Mouse (Mus musculus): Measurements from ENCODE around the gene Sfxn5. TPM values are rescaled to one million over a fixed set of nuclear protein-coding genes. Genes with fewer than 3 reads are reported as not detected.

Sfxn5 gene
- polyA plus RNA-seq, 2 experiments, result 0.77 to 1.2 TPM

- Histone ChIP-seq H3K9ac (replicated peaks) (no peak overlapping the region), H3K4me3 (ENCODE audit: insufficient read depth in 1 of 2, low read depth in 2 of 2, low read length in 2 of 2) (no peak overlapping the region), H3K4me1 (replicated peaks; ENCODE audit: control insufficient read depth in 2 of 2, insufficient read depth in 2 of 2, low read length in 1 of 2) (no peaks in the 10 kb centered on the region), H3K9me3 (ENCODE audit: control insufficient read depth, low read length) (no peaks in the 10 kb centered on the region), H3K27me3 (ENCODE audit: control insufficient read depth, insufficient read depth, low read length) (no peaks in the 10 kb centered on the region), H3K36me3 (replicated peaks; ENCODE audit: control insufficient read depth, insufficient read depth, low read depth) (no peaks in the 10 kb centered on the region), H3K27ac (no peak overlapping the region), H3K4me2 (ENCODE audit: low read depth) (no peak overlapping the region)
- ATAC-seq (ENCODE audit: insufficient read depth) (no peak), DNase-seq (ENCODE audit: low read depth in 3 of 3, low spot score in 3 of 3) (no peak)
- WGBS (ENCODE audit: insufficient replicate concordance), result 36% methylated on average over 15 of the region's 15 CpGs
- TF ChIP-seq EP300 (IDR thresholded peaks at IDR 0.05; ENCODE audit: low read depth) (no peak), CTCF (IDR thresholded peaks at IDR 0.05; ENCODE audit: low read depth) (no peak)
Measured at GRCm38 (mm10) chr6:85264982-85265518, 68.2 kb downstream of the Sfxn5 start.

DNA sequence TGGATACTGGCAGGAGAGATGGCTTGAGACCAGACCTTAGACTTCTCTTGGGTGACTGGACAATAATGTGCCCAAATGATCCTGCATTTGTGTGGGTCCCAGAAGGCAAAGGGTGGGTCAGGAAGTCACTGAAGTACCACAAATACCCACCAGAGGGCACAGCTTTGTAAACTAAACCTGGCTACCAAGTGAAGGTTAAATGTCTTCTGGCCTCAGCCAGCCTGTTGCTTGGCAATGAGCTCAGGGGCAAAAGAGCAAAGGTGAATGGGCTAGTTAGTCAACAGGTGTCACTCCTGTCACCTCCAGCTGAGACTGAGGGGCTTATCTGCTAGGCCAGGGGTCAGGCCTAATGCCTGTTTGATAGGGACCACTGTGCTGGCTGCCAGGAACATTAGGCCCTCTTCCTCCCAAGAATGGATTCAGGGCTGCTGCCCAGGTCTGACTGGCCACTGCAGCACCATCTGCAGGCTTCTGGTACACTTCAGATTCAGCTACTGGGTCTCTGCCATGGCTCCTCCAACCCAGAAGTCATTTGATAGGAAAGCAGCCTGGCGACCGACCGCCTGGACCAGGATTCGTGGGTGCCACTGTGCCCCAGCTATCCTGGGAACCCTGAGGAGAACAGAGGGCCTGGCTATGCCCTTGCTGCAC lies 70.2 kb downstream of the Sfxn5 start:
- H3K9me3 ChIP-seq (ENCODE audit: control insufficient read depth, low read length), result no peaks in the 10 kb centered on the region
- H3K4me1 ChIP-seq (replicated peaks; ENCODE audit: control insufficient read depth in 2 of 2, insufficient read depth in 2 of 2, low read length in 1 of 2), result no peaks in the 10 kb centered on the region
- DNase-seq (ENCODE audit: low read depth in 3 of 3, low spot score in 3 of 3) (peak in 1 of 3 experiments; percentile 14), ATAC-seq (ENCODE audit: insufficient read depth) (no peak)
- H3K27me3 ChIP-seq (ENCODE audit: control insufficient read depth, insufficient read depth, low read length), result no peaks in the 10 kb centered on the region
- H3K4me2 ChIP-seq (ENCODE audit: low read depth), result no peak overlapping the region
- no peaks in the 10 kb centered on the region for H3K36me3 ChIP-seq (replicated peaks; ENCODE audit: control insufficient read depth, insufficient read depth, low read depth)
- H3K4me3 ChIP-seq (ENCODE audit: insufficient read depth in 1 of 2, low read depth in 2 of 2, low read length in 2 of 2), result no peak overlapping the region
- no peak overlapping the region for H3K9ac ChIP-seq (replicated peaks)
- no peak overlapping the region for H3K27ac ChIP-seq
- 70% methylated on average over 4 of the region's 4 CpGs for WGBS (ENCODE audit: insufficient replicate concordance)
- peak; percentile 62 for TF ChIP-seq CTCF (IDR thresholded peaks at IDR 0.05; ENCODE audit: low read depth)
- TF ChIP-seq EP300 (IDR thresholded peaks at IDR 0.05; ENCODE audit: low read depth), result no peak

DNA sequence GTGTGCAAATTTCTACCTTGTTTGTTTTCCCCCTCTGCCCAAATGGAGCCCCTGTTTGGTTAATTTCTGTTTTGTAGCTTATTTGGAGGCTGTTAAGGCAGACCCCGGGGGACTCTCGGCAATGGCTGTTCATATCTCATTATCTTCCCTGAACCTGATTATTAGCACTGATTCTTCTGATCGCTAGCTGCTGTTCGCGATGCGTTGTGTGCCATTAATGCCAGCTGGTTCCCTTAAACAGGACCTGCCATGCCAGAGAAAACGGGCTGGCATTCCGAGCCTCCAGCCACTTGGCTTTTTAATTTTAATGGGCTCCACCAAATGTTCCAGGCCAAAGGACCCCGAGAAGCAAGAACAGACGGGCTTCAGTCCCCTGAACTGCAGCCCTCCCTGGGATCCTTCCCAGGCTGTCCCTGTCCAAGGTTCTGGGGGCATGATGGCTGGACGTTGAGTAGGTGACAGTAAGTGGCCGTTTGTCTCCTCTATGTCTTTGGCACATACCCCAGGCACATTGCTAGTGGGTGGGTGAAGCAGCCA lies 74.1 kb downstream of the Sfxn5 start:
- no peak overlapping the region for H3K4me2 ChIP-seq (ENCODE audit: low read depth)
- H3K4me3 ChIP-seq (ENCODE audit: insufficient read depth in 1 of 2, low read depth in 2 of 2, low read length in 2 of 2), result no peak overlapping the region
- H3K27me3 ChIP-seq (ENCODE audit: control insufficient read depth, insufficient read depth, low read length), result no peaks in the 10 kb centered on the region
- WGBS (ENCODE audit: insufficient replicate concordance), result 68% methylated on average over 12 of the region's 12 CpGs
- no peaks in the 10 kb centered on the region for H3K36me3 ChIP-seq (replicated peaks; ENCODE audit: control insufficient read depth, insufficient read depth, low read depth)
- no peak overlapping the region for H3K27ac ChIP-seq
- H3K9me3 ChIP-seq (ENCODE audit: control insufficient read depth, low read length), result no peaks in the 10 kb centered on the region
- H3K9ac ChIP-seq (replicated peaks), result no peak overlapping the region
- ATAC-seq (ENCODE audit: insufficient read depth) (no peak), DNase-seq (ENCODE audit: low read depth in 3 of 3, low spot score in 3 of 3) (no peak)
- TF ChIP-seq EP300 (IDR thresholded peaks at IDR 0.05; ENCODE audit: low read depth) (no peak), CTCF (IDR thresholded peaks at IDR 0.05; ENCODE audit: low read depth) (no peak)
- H3K4me1 ChIP-seq (replicated peaks; ENCODE audit: control insufficient read depth in 2 of 2, insufficient read depth in 2 of 2, low read length in 1 of 2), result no peaks in the 10 kb centered on the region

DNA sequence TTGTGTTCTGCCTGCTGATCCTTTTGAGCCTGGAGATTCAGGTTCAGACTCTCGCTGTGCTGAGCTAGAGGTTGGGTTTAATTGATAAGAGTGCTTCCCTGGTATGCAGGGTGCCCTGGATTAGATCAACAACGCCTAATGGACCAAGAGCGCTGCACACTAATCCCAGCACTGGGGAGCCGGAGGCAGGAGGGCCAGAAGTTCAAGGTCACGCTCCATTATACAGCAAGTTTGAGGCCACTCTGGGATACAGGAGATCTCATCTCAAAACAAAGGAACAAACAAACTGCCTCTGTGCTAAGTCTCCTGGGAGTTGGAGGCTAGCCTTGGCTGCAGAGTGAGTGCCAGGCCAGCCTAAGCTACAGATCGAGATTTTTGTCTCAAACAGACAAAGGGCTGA lies 77.6 kb downstream of the Sfxn5 start:
- Histone ChIP-seq H3K4me3 (ENCODE audit: insufficient read depth in 1 of 2, low read depth in 2 of 2, low read length in 2 of 2) (no peak overlapping the region), H3K36me3 (replicated peaks; ENCODE audit: control insufficient read depth, insufficient read depth, low read depth) (no peaks in the 10 kb centered on the region), H3K9ac (replicated peaks) (no peak overlapping the region), H3K4me1 (replicated peaks; ENCODE audit: control insufficient read depth in 2 of 2, insufficient read depth in 2 of 2, low read length in 1 of 2) (no peaks in the 10 kb centered on the region), H3K9me3 (ENCODE audit: control insufficient read depth, low read length) (no peaks in the 10 kb centered on the region), H3K27ac (no peak overlapping the region), H3K4me2 (ENCODE audit: low read depth) (no peak overlapping the region), H3K27me3 (ENCODE audit: control insufficient read depth, insufficient read depth, low read length) (no peaks in the 10 kb centered on the region)
- WGBS (ENCODE audit: insufficient replicate concordance), result 75% methylated on average over 6 of the region's 6 CpGs
- DNase-seq (ENCODE audit: low read depth in 3 of 3, low spot score in 3 of 3) (no peak), ATAC-seq (ENCODE audit: insufficient read depth) (no peak)
- TF ChIP-seq EP300 (IDR thresholded peaks at IDR 0.05; ENCODE audit: low read depth), result no peak
- no peak for TF ChIP-seq CTCF (IDR thresholded peaks at IDR 0.05; ENCODE audit: low read depth)

DNA sequence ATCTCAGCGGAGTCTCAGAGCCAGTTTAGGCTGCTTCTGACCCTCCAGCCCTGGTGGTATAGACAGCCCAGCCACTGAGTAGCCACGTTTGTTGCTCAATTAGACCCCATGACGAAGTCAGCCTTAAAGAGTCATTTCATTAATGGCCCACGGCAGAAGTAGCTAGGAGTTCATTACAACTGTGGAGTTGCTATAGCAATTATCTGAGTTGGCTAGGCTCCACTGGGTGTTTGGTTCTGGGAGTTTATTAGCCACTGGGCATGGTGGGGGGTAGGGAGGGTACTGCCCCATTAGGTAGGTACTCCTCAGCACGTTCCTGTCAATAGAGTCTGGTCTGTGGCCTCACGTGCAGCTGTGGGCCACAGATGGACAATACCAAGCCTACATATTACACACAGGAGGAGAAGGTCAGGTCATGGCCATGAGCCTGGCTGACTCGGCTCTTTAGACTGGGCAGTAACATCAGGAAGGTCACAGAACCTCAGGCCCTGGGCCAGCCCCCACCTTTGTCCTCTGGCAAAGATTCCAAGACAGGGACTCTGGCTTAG lies 79.2 kb downstream of the Sfxn5 start:
- Histone ChIP-seq H3K36me3 (replicated peaks; ENCODE audit: control insufficient read depth, insufficient read depth, low read depth) (no peaks in the 10 kb centered on the region), H3K27me3 (ENCODE audit: control insufficient read depth, insufficient read depth, low read length) (no peaks in the 10 kb centered on the region), H3K27ac (no peak overlapping the region), H3K4me2 (ENCODE audit: low read depth) (no peak overlapping the region), H3K9me3 (ENCODE audit: control insufficient read depth, low read length) (no peaks in the 10 kb centered on the region), H3K4me3 (ENCODE audit: insufficient read depth in 1 of 2, low read depth in 2 of 2, low read length in 2 of 2) (no peak overlapping the region), H3K9ac (replicated peaks) (no peak overlapping the region), H3K4me1 (replicated peaks; ENCODE audit: control insufficient read depth in 2 of 2, insufficient read depth in 2 of 2, low read length in 1 of 2) (no peaks in the 10 kb centered on the region)
- no peak for ATAC-seq (ENCODE audit: insufficient read depth)
- 48% methylated on average over 7 of the region's 7 CpGs for WGBS (ENCODE audit: insufficient replicate concordance)
- no peak for DNase-seq (ENCODE audit: low read depth in 3 of 3, low spot score in 3 of 3)
- TF ChIP-seq EP300 (IDR thresholded peaks at IDR 0.05; ENCODE audit: low read depth) (no peak), CTCF (IDR thresholded peaks at IDR 0.05; ENCODE audit: low read depth) (no peak)

Data from liver, embryonic 14.5 days (tissue).